Mouse (Mus musculus): ENCODE data around the gene Arhgef7. TPM values are rescaled to one million over a fixed set of nuclear protein-coding genes. Genes with fewer than 3 reads are reported as not detected.

Arhgef7 gene
- polyA plus RNA-seq, 1 experiment from 2014 or later: 82.1 TPM

Other genes with a start within 250 kb of the Arhgef7 start
- 0.36 and 0.74 TPM in 2 replicates for gene Rab20, start 249.0 kb upstream of the Arhgef7 start, polyA plus RNA-seq (2016; fragmentation: Nextera tagmentation; extraction: Ambion mirVana)
- gene Naxd, start 230.2 kb upstream of the Arhgef7 start, polyA plus RNA-seq (2016; fragmentation: Nextera tagmentation; extraction: Ambion mirVana): 119 and 127 TPM in 2 replicates
- gene Cars2, start 176.9 kb upstream of the Arhgef7 start, polyA plus RNA-seq (2016; fragmentation: Nextera tagmentation; extraction: Ambion mirVana): 19.9 and 21.4 TPM in 2 replicates
- 43.6 and 47.2 TPM in 2 replicates for gene Ing1, start 172.2 kb upstream of the Arhgef7 start, polyA plus RNA-seq (2016; fragmentation: Nextera tagmentation; extraction: Ambion mirVana)
- 137 and 145 TPM in 2 replicates for gene Ankrd10, start 92.0 kb upstream of the Arhgef7 start, polyA plus RNA-seq (2016; fragmentation: Nextera tagmentation; extraction: Ambion mirVana)
- gene 1700016D06Rik, start 26.7 kb upstream of the Arhgef7 start, polyA plus RNA-seq (2016; fragmentation: Nextera tagmentation; extraction: Ambion mirVana): not detected in 2 replicates
- 0.26 TPM in 1 of 2 replicates, not detected in the other for gene Tex29, start 112.8 kb downstream of the Arhgef7 start, polyA plus RNA-seq (2016; fragmentation: Nextera tagmentation; extraction: Ambion mirVana)